Mouse (Mus musculus) liver, adult 2 months (tissue): ENCODE measurements around the gene Gypa.

Source experiments
- CTCF ChIP-seq: fragments of 200-500 bp; IDR thresholded peaks from 2 replicates; pipeline ENCODE4 v1.5.1; 2011; ENCODE audit warnings: low read depth, low read length, control low read depth
- POLR2A ChIP-seq: fragments of 200-500 bp; IDR thresholded peaks from 2 replicates; pipeline ENCODE4 v1.6.1; 2011; ENCODE audit warnings: low read length, control low read depth; ENCODE audit not compliant: insufficient read depth; ENCODE audit errors: extremely low read depth

DNA sequence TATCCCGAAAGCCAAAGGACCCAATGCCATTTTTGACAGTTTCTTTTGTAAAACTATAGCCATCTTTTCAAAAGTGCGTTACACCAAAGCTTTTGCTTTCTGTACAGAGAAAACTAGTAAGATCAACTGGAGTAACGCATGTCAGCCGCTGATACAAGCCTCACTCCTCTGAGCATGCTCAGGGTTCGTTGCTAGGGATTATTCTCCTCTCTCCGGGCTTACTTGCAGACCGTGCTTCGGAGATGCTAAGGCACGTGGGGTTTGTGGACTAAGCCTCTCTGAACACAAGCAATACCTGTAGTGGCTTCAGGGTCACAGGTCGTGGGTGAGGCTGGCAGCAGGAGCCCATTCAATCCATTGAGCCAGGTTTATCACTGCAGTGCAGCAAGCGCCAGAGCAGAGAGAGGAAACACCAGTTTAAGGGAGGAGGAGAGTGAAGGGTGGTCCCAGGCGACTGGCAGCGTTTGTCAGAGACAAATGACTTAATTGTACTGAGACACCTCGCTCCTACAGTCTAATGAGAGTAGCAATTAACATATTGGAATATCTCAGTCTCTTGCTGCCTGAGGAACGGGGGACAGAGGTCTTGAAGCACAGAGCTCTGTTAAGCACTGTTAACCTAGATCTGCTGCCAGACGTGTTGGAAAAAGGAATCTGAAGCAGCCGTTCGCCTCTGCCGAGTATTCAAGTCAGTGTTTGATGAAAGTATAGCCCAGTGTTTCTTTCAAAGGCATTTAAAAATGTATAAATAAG is 41.5 kb upstream of the Gypa start:
- TF ChIP-seq POLR2A, result no peak
- TF ChIP-seq CTCF, result no peak
